Mouse (Mus musculus) skeletal muscle tissue, adult 2 months (tissue): ENCODE measurements around the gene Dnajc5.
A peak's percentile ranks its signal among the peaks of the same experiment; 100 is the strongest.

Experiments
- DNase-seq: peaks from one replicate; pipeline ENCODE4 v3.0.0-alpha.2; 2012; ENCODE audit warnings: low read depth, low spot score

The Dnajc5 gene

GRCm38 (mm10) chr2:181572921-181573920 is 52.9 kb downstream of the Dnajc5 start:
- DNase-seq: no peak

DNA sequence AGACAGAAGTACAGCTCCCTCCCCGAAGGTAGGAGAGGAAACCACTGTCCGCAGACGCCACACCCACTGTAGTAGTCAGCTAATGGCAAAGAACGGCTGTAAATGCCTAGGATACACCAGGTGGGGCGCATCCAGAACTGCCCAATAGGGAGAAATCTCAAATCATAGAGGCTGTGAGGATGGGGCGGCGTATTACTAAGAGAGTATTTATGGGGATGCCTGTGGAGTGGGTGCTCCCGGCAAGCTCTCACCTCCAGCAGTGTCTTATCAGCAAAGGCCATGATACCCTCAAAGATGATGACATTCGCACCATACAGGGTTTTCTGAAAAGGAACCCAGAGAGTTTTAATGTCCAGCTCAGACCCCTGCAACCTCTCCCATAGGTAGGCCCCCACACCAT is 53.7 kb downstream of the Dnajc5 start:
- no peak for DNase-seq

- no peak for DNase-seq
These were observed 54.7 kb downstream of the Dnajc5 start for GRCm38 (mm10) chr2:181574921-181575545.

DNA sequence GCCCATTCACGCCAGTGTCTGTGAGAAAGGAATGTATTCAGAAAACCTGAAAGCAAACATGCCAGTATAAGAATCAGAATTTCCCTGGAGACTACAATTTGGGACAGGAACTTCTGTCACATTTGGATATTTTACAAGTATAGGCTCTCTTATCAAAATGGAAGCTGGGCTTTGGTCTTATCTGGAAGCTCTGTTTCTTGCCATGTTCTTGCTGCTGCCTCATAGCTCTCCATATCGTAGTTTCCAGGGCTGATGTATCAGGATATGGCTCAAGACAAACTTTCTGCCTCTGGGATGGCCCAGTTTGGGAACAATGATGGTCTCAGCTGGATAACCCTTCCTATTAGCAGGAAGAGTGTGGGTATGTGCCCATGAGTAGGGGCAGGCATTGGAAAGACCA is 56.3 kb downstream of the Dnajc5 start:
- no peak for DNase-seq

DNA sequence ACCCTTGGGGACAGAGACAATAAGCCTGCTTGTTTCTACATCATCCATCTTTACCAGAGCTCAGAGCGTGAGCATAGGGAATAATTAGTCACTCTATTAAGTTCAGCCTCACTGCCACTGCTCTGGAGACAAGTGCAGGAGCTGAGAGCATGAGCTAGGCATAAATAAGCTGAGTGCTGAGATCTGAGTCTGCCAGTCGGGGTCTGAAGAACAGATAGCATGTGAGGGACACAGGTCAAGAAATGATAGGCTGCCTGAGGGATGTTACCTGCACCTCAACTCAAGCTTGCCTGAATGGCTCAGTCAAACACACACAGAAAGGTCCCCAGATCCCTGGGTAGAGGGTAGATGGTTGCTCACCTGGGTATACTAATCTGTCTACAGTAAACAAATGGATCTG is 56.8 kb downstream of the Dnajc5 start:
- DNase-seq: no peak

DNA sequence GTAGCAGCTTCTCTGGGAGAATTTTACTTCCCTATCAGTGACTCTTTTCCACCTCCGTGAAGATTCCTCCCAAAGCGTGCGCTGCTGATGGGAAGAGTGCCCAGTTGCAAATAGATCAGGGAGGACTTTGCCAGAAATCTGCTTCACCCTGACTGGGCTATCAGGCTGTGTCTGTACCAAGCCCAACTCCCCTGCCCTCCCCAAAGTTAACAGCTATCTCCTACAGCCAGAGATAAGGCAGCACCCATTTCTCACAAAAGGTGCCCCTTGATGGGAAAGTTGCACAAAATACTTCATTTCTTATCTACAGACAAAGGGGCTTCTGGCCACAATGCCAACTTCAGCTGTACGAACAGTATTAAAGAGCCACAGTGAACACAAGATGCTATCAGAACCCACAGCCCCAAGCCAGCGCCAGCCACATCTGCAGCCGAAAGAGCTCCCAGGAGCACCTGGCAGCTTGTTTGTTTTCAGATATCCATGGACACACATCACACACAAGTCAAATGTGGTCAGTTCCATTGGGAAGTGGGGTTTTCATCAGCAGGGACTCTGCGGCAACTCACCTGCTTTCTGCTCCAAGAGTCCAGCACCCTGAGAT is 57.8 kb downstream of the Dnajc5 start:
- DNase-seq: no peak

- DNase-seq: peak; percentile 80
These were observed 58.7 kb downstream of the Dnajc5 start for GRCm38 (mm10) chr2:181578790-181579618.

GRCm38 (mm10) chr2:181579681-181580080 is 59.4 kb downstream of the Dnajc5 start:
- no peak for DNase-seq

DNA sequence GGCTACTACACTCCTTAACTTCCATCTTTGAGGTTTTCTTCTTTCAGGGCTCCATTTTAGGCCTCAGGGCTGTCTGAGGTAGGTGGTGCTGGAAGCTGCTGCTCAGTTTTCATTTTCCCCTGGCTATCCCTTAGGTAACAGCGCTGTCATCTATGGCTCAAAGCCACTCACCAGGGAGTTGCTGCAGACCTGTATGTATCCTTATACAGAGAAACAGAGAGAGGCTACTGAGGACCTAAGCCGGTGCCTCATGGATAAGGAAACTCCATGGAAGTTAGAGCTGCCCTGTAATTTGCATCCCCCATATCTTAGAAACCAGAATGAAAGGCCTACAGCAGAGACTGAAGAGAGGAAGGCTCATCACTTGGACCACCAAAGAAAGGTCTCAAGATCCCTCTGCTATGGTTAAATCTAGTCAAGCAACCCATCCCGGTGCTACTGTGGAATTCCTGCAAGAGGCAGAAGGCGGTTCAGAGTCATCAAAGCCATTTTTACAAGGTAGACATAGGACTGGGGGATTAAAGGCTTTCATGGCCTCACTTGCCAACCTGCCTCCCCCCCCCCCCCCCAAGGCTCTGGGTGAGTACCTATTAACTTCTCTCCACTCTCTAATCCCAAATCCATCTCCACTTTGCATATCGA is 60.0 kb downstream of the Dnajc5 start:
- no peak for DNase-seq

DNA sequence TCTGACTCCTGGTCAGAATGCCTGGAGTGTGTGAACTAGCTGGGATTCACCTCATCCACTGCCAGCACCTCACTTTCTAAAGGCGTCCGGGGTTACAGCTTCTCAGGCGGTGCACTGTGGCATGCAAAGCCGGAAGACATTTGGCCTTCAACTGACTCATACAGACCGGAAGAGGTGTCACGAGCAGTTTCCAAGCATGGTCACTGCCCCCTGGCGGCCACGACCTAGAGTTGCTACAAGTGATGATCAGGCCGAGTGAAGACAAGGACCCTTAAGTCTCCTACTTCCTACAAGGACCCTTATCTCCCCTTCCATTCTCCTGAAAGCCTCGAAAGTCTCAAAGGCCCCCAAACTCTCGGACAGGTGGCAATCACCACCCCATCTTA is 60.7 kb downstream of the Dnajc5 start:
- peak; percentile 93 for DNase-seq

DNA sequence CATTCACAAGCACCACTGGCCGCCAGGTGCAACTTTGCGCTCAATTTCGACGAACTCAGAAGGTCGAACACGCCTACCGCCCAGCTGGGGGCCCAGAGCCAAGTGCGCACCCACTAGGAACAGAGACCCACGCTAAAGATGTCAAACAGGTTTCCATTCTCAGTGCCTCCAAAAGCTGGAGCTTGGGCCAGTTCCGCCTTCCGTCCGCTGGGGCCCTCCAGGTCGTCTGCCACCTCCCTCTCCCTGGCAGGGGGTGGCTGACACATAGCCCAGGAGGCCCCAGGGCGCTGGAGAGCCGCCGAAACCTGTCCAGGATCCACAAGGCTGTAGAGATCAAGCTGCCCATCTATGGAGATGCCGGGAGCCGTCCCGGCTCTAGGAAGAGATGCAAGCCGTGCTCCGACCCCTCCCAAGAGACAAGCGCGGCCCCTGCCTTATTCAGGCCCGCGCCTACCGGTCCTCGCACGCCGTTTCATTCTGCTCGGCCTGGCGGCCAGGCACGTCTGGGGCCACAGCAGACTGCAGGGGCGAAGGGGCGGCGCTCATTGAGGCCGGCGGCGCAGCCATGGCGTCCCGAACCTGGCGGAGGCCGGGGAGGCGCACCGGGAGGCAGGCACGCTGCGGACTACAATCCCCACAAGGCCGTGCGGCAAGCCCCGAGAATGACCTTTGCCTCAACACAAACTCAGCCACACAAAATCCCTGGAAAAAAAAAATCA is 61.3 kb downstream of the Dnajc5 start:
- no peak for DNase-seq

- no peak for DNase-seq
These were observed 62.1 kb downstream of the Dnajc5 start for GRCm38 (mm10) chr2:181582358-181582757.

DNA sequence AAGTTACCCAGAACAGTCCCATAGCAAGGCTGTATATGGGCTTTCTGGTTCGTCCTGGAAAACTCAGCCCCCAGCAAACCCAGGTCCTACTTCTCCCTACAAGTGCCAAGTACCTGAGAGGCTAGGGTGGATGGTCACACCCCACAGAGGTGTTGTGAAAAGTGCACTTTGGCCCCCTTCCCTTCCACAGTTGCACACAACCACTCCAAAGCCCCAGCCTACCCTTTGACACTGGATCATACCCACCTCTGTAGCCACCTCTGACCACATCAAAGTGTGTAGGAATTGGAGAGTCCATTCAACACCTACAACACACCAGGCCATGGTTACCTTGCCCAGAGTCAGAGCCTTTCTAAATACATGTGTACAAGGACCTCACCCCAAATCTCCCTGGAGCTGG is 62.7 kb downstream of the Dnajc5 start:
- no peak for DNase-seq

- DNase-seq: no peak
These were observed 63.4 kb downstream of the Dnajc5 start for GRCm38 (mm10) chr2:181583460-181584257.

GRCm38 (mm10) chr2:181584411-181584942 is 64.2 kb downstream of the Dnajc5 start, which contains the start of gene Uckl1:
Gene Uckl1 (minus strand): TSS chr2:181584892.
- no peak for DNase-seq

DNA sequence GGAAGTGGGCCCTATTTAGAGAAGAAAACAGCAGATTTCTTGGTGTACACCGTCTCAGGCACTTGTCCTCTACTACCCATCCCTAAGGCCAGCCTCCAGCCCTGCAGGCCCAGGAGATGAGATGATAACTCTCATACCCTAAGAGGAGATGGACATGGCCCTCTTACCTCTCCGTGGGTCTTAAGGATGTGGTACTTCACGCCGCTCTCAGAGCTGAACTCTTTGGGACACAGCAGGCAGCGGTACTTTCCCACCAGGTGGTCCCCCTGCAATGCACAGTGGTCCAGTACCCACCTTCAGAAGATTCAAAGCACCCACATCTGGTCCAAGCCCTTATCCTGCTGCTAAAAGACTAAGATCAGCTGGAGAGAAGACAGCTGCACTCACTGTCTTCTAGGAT is 65.2 kb downstream of the Dnajc5 start:
- DNase-seq: no peak

DNA sequence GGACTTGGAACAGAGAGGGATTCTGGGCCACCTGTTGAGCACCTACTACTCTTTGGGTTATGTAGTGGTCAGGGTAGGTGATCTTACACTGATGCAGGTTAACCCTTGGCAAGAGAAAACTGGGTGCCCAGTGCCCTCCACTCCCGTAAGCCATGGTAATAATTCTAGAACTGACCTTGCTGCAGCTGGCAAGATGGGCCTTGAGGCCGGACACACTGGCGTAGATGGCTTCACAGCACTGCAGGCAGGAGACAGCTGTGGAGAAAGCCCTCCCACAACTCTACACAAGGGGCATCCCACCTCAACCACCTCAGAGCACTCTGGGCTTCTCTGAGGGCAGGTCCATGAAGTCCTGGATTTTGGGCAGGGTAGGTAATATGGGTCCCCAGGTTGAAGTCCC is 65.8 kb downstream of the Dnajc5 start:
- no peak for DNase-seq

- no peak for DNase-seq
These were observed 67.5 kb downstream of the Dnajc5 start for GRCm38 (mm10) chr2:181587796-181588195.

DNA sequence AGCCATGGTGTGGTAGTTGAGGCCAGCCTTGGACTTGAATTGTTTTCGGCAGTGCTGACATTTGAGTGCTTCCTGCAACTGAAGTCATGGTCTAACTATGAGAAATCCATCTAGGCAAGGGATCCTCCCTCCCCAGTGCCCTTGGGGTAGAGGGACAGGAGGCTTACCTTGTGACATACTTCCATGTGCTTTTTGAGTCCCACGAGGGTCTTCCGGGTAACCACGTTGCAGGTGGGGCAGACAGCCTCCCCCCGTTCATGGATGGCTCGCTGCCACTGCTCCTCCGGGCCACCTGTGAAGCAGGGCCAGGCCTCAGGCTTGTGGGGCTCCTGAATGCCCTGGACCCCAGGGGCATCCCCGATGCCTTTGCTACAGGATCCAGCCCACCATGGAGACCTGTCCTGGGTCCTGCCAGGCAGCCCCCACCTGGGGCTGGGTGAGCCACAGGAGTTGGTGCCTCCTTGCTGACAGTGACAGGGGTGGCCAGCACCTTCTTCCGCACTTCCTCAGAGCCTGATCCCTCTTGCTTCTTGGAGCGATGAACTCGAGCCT is 68.0 kb downstream of the Dnajc5 start:
- DNase-seq: no peak
